Mouse (Mus musculus) adrenal gland, postnatal 14 days (tissue): ENCODE results near the gene Btbd19. TPM values are rescaled to one million over a fixed set of nuclear protein-coding genes. Genes with fewer than 3 reads are reported as not detected.
A peak's percentile ranks its signal among the peaks of the same experiment; 100 is the strongest.

Source experiments
- DNase-seq: peaks from one replicate; pipeline ENCODE4 v3.0.0; 2021; ENCODE audit warnings: mixed read lengths
- long read RNA-seq, 2 experiments: library from polyadenylated mRNA; stranded (forward); transcript quantifications; one replicate each; pipeline ENCODE4 v2.0.0; 2021
- total RNA-seq: library from RNA; stranded (reverse); gene quantifications from 2 replicates; pipeline ENCODE4 v1.2.3, GENCODE M21; 2021

The Btbd19 gene
- 6.3 and 10.2 TPM in 2 replicates for total RNA-seq
- long read RNA-seq, experiment 1, partial matches to known transcripts, result 2 of 6 reads
- long read RNA-seq, experiment 1, other reads (novel, unspliced or antisense), result 4 of 6 reads
- long read RNA-seq, experiment 2, partial matches to known transcripts, result 1 of 6 reads
- long read RNA-seq, experiment 2, other reads (novel, unspliced or antisense), result 1 of 6 reads

GRCm38 (mm10) chr4:117125348-117125909 lies at the start of gene Btbd19:
TSS of gene Btbd19 (minus strand) at chr4:117125725.
- DNase-seq, result peak; percentile 68

GRCm38 (mm10) chr4:117169936-117170335 lies 44.4 kb upstream of the Btbd19 start:
- no peak for DNase-seq

GRCm38 (mm10) chr4:117161183-117161582 lies 35.7 kb upstream of the Btbd19 start:
- DNase-seq, result no peak

GRCm38 (mm10) chr4:117159666-117160065 lies 34.1 kb upstream of the Btbd19 start:
- DNase-seq, result no peak

- no peak for DNase-seq
Observed at GRCm38 (mm10) chr4:117156372-117156771, 30.8 kb upstream of the Btbd19 start.

GRCm38 (mm10) chr4:117155792-117156355 lies 30.3 kb upstream of the Btbd19 start, which contains the start of gene Rps8:
TSS of gene Rps8 (minus strand) at chr4:117156243.
- peak; percentile 90 for DNase-seq

GRCm38 (mm10) chr4:117155020-117155791 lies 29.7 kb upstream of the Btbd19 start:
- DNase-seq, result no peak

- no peak for DNase-seq
Observed at GRCm38 (mm10) chr4:117152714-117153113, 27.2 kb upstream of the Btbd19 start.

- DNase-seq, result no peak
Observed at GRCm38 (mm10) chr4:117151416-117151815, 25.9 kb upstream of the Btbd19 start.

- DNase-seq, result no peak
Observed at GRCm38 (mm10) chr4:117150212-117150733, 24.7 kb upstream of the Btbd19 start.

- DNase-seq, result no peak
Observed at GRCm38 (mm10) chr4:117149291-117150211, 24.0 kb upstream of the Btbd19 start.

- no peak for DNase-seq
Observed at GRCm38 (mm10) chr4:117148815-117149214, 23.3 kb upstream of the Btbd19 start.

- DNase-seq, result no peak
Observed at GRCm38 (mm10) chr4:117148047-117148713, 22.7 kb upstream of the Btbd19 start.

GRCm38 (mm10) chr4:117146176-117146575 lies 20.7 kb upstream of the Btbd19 start:
- peak; percentile 97 for DNase-seq

- DNase-seq, result no peak
Observed at GRCm38 (mm10) chr4:117145248-117145647, 19.7 kb upstream of the Btbd19 start.

- no peak for DNase-seq
Observed at GRCm38 (mm10) chr4:117143023-117143422, 17.5 kb upstream of the Btbd19 start.

- DNase-seq, result no peak
Observed at GRCm38 (mm10) chr4:117140613-117141012, 15.1 kb upstream of the Btbd19 start.

GRCm38 (mm10) chr4:117139217-117139612 lies 13.7 kb upstream of the Btbd19 start:
- peak; percentile 67 for DNase-seq

- DNase-seq, result peak; percentile 2
Observed at GRCm38 (mm10) chr4:117138295-117139216, 13.0 kb upstream of the Btbd19 start.

- peak; percentile 80 for DNase-seq
Observed at GRCm38 (mm10) chr4:117136034-117136433, 10.5 kb upstream of the Btbd19 start.
